Mouse (Mus musculus): ENCODE results near the gene Slc17a4. TPM values are rescaled to one million over a fixed set of nuclear protein-coding genes. Genes with fewer than 3 reads are reported as not detected.

Slc17a4 gene
- not detected for total RNA-seq (2023)

GRCm38 (mm10) chr13:23914376-23915167 lies at the start of gene Slc17a4:
TSS of gene Slc17a4 (minus strand) at chr13:23915009.

GRCm38 (mm10) chr13:23934211-23934520 lies 19.4 kb upstream of the Slc17a4 start, which contains the start of gene Hist1h2aa:
TSS of gene Hist1h2aa (plus strand) at chr13:23934462.

GRCm38 (mm10) chr13:23933421-23934210 lies 18.8 kb upstream of the Slc17a4 start, which contains the start of gene Hist1h2ba:
TSS of gene Hist1h2ba (minus strand) at chr13:23934156.

GRCm38 (mm10) chr13:23867405-23867804 lies 47.4 kb downstream of the Slc17a4 start, which contains the start of gene Slc17a1:
TSS of gene Slc17a1 (plus strand) at chr13:23867750.

Other genes with a start within 250 kb of the Slc17a4 start
- gene Hist1h2ac, start 231.1 kb downstream of the Slc17a4 start, total RNA-seq (2023) = 10 to 100 TPM; 10.3 to 12.2 TPM
- 10 to 100 TPM in 1 of 2 experiments, 1 to 10 TPM in 1; 8.2 to 15.2 TPM for gene Hist1h2bc, start 230.8 kb downstream of the Slc17a4 start, total RNA-seq (2023)
- gene Hist1h1t, start 219.2 kb downstream of the Slc17a4 start, total RNA-seq (2023) = not detected
- 100 to 1,000 TPM; 113 to 135 TPM for gene Hist1h4c, start 216.6 kb downstream of the Slc17a4 start, total RNA-seq (2023)
- 1 to 10 TPM; 1.4 to 2.5 TPM for gene Hfe, start 204.2 kb downstream of the Slc17a4 start, total RNA-seq (2023)
- gene Hist1h1c, start 176.2 kb downstream of the Slc17a4 start, total RNA-seq (2023) = 100 to 1,000 TPM; 569 to 655 TPM
- 10 to 100 TPM in 1 of 2 experiments, 1 to 10 TPM in 1; 9.0 to 44.3 TPM for gene Hist1h3c, start 169.4 kb downstream of the Slc17a4 start, total RNA-seq (2023)
- 10 to 100 TPM; 34.2 to 89.5 TPM for gene Hist1h2bb, start 168.3 kb downstream of the Slc17a4 start, total RNA-seq (2023)
- 100 to 1,000 TPM in 1 of 2 experiments, 10 to 100 TPM in 1; 38.6 to 105 TPM for gene Hist1h2ab, start 163.9 kb downstream of the Slc17a4 start, total RNA-seq (2023)
- 100 to 1,000 TPM in 1 of 2 experiments, 10 to 100 TPM in 1; 28.4 to 127 TPM for gene Hist1h3b, start 162.7 kb downstream of the Slc17a4 start, total RNA-seq (2023)
- gene Hist1h4b, start 158.0 kb downstream of the Slc17a4 start, total RNA-seq (2023) = 100 to 1,000 TPM in 1 of 2 experiments, 10 to 100 TPM in 1; 24.4 to 105 TPM
- 100 to 1,000 TPM in 1 of 2 experiments, 10 to 100 TPM in 1; 85.2 to 131 TPM for gene Hist1h4a, start 153.8 kb downstream of the Slc17a4 start, total RNA-seq (2023)
- 100 to 1,000 TPM; 140 to 197 TPM for gene Hist1h3a, start 152.6 kb downstream of the Slc17a4 start, total RNA-seq (2023)
- gene Hist1h1a, start 151.3 kb downstream of the Slc17a4 start, total RNA-seq (2023) = 10 to 100 TPM; 23.6 to 46.7 TPM
- gene Trim38, start 145.1 kb downstream of the Slc17a4 start, total RNA-seq (2023) = not detected
- not detected for gene Slc17a2, start 108.0 kb downstream of the Slc17a4 start, total RNA-seq (2023)
- gene Slc17a3, start 75.6 kb downstream of the Slc17a4 start, total RNA-seq (2023) = not detected
- gene Slc17a1, start 47.3 kb downstream of the Slc17a4 start, total RNA-seq (2023) = not detected
- gene Hist1h2ba, start 19.1 kb upstream of the Slc17a4 start, total RNA-seq (2023) = not detected
- not detected for gene Hist1h2aa, start 19.5 kb upstream of the Slc17a4 start, total RNA-seq (2023)
- gene Scgn, start 76.2 kb upstream of the Slc17a4 start, total RNA-seq (2023) = not detected

All from T-cell, adult 66 days (primary cell).